ENCODE assay signal across 24 mouse cellular contexts in the genomic region with DNA sequence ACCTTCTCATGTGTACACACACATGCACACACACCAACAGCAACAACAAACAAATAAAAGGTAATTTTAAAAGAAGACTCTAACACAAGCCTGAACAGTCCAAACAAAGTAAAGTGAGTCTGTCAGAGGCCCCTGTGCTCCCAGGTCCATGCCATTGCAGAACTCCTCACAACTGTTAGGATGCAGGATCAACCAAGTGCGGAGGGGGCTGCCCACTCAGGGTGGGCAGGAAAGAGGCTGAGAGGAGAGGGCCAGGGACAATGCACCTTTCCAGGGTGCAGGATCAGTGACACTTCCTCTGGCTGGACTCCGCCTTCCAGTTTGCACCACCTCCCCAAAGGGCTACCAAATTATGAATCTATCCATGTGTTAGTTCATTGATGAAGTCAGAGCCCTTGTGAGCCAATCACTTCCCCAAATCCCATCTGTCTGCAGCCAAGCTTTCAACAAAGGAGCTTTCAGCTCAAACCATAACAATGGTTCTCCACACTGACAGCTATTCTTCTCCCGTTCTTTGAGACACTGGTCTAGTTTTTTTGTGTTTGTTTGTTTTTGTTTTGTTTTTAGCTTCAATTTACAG. TPM values are rescaled to one million over a fixed set of nuclear protein-coding genes. Genes with fewer than 3 reads are reported as not detected.
DNase-seq lines count a peak whose midpoint lies in the region; TF ChIP-seq lines count a peak whose summit lies in the region.
"Had no signal": no experiment of that assay in that cellular context is flagged by ENCODE, and none has a peak within 500 bp of the region (broad histone marks: within the 10 kb centered on the region; RNA-seq: fewer than 3 reads in every experiment).

No protein-coding gene starts in this region.

- H3K4me3 ChIP-seq in layer of hippocampus, adult 2 months: no peak overlapping the region
- H3K4me3 ChIP-seq: embryonic facial prominence, embryonic 15.5 days; forebrain, embryonic 15.5 days; heart, embryonic 12.5 days; hindbrain, embryonic 12.5 days; intestine, embryonic 15.5 days had no signal

- TF ChIP-seq CTCF in layer of hippocampus, adult 2 months (conservative IDR thresholded peaks at IDR 0.05): no peak

- H3K27ac ChIP-seq in layer of hippocampus, adult 2 months: peak overlapping the region; percentile 65; the same call in 1 of the 2 replicates
- H3K27ac ChIP-seq: embryonic facial prominence, embryonic 15.5 days; forebrain, embryonic 15.5 days; hindbrain, embryonic 12.5 days; intestine, embryonic 15.5 days had no signal

- DNase-seq in embryo, embryonic 11 days: peak; percentile 13
- DNase-seq in embryo, embryonic 9.5 days (ENCODE audit: extremely low spot score): no peak
- no peak for DNase-seq in layer of hippocampus, adult 2 months (ENCODE audit: low spot score in 2 of 2)
- DNase-seq in layer of hippocampus, postnatal 36 days: no peak
- peak; percentile 14 for DNase-seq in right cerebral cortex, adult 18-20 months
- DNase-seq in right cerebral cortex, postnatal 10 days (ENCODE audit: low spot score in 2 of 2): no peak
- no peak for DNase-seq in kidney, adult 18-20 months
- no peak for DNase-seq in c-Kit-positive CD71-positive TER-119-positive erythroid progenitor cells, embryonic 14.5 days (ENCODE audit: low spot score)
- DNase-seq: adrenal gland, postnatal 14 days; cerebellum, adult 11-12 months; cerebellum, postnatal 10 days; gastrocnemius, postnatal 25 days; heart, adult 18-20 months; heart, postnatal 10 days; kidney, adult 9 months; kidney, postnatal 14 days; lung, postnatal 4 days; right cerebral cortex, postnatal 25 days; spleen, adult 18-20 months had no signal

RNA-seq across cellular contexts. Expression of gene Acer2, which starts 49.4 kb away (rescaled TPM):
- total RNA-seq in layer of hippocampus, adult 2 months (2021): 1 to 10 TPM; 5.1 TPM
- 1 to 10 TPM; 5.1 to 6.9 TPM for total RNA-seq in layer of hippocampus, postnatal 36 days (2021)

Comparison
In these comparisons a context has a peak if more than half of its experiments do, and no peak if none do; other contexts are left out.
1. DNase-seq: peak in embryo, embryonic 11 days (single experiment) and right cerebral cortex, adult 18-20 months (single experiment); none in embryo, embryonic 9.5 days (single experiment), layer of hippocampus, adult 2 months (0 of 2), layer of hippocampus, postnatal 36 days (0 of 2), right cerebral cortex, postnatal 10 days (0 of 2), kidney, adult 18-20 months (single experiment) and c-Kit-positive CD71-positive TER-119-positive erythroid progenitor cells, embryonic 14.5 days (single experiment).